Mouse (Mus musculus): ENCODE measurements around the gene Lurap1. TPM values are rescaled to one million over a fixed set of nuclear protein-coding genes. Genes with fewer than 3 reads are reported as not detected.

The Lurap1 gene
- polyA plus RNA-seq, 1 experiment from 2014 or later = 2.2 TPM

DNA sequence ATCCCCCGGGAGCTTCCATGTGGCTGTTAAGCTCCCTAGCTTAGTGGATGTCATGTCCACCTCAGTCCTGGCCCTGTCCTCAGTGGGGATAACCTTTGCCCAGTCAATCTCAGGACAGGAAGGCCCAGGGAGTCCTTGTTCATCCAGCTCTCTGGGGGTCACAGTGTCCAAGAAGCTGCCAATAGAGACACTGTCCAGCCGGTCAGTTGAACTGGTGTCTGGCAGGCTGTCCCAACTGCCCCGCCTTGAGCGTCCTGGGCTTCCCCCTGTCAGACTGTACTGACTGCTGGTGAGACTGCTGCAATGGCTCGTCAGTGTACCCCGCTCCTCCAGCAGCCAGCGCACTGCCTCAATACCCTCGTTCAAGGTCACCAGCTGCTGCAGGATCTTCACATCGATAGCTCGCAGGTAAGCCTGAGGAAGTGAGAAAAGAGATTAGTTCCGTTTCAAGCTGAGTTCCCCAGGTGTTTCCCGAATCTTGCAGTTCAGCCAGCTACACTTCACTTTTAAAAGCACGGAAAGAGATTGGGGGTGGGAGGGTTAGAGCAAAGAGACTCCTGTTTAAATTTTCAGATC, 13.6 kb downstream of the Lurap1 start:
- Histone ChIP-seq H3K27me3 (no peaks in the 10 kb centered on the region), H3K36me3 (no peaks in the 10 kb centered on the region), H3K27ac (no peak overlapping the region), H3K9ac (no peak overlapping the region), H3K4me2 (no peak overlapping the region), H3K4me1 (replicated peaks) (peaks cover 6% of the 10 kb centered on the region; the same call in 1 of the 2 replicates), H3K9me3 (replicated peaks) (no peaks in the 10 kb centered on the region), H3K4me3 (no peak overlapping the region)
- 40% methylated on average over 13 of the region's 13 CpGs for WGBS
- ATAC-seq (replicated peaks; ENCODE audit: insufficient number of reproducible peaks, insufficient read depth, low FRiP score, low read depth) = peak; percentile 27; the same call in 1 of the 2 replicates

DNA sequence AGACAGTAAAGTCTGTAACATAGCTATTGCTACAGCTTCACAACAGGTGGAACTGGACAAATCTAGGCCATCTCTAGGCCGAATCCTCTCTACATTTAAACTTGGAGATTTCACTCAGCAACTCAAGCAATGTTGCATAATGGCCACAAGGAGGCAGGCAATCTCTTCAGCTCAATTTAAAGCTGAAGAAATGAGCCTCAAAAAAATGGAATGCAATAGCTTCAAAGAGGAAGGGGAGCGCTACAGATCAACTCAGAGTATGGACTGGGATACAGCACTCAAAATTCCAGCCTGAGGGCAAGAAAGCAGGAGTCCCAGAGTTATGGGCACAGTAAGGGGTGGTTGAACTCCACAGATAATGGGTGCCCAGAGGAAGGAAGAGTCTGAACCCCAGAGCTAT, 16.1 kb downstream of the Lurap1 start:
- H3K9ac ChIP-seq = no peak overlapping the region
- no peaks in the 10 kb centered on the region for H3K36me3 ChIP-seq
- H3K9me3 ChIP-seq (replicated peaks) = no peaks in the 10 kb centered on the region
- H3K27ac ChIP-seq = no peak overlapping the region
- WGBS = 32% methylated on average over 2 of the region's 2 CpGs
- no peaks in the 10 kb centered on the region for H3K27me3 ChIP-seq
- ATAC-seq (replicated peaks; ENCODE audit: insufficient number of reproducible peaks, insufficient read depth, low FRiP score, low read depth) = no peak
- H3K4me3 ChIP-seq = no peak overlapping the region
- H3K4me1 ChIP-seq (replicated peaks) = no peaks in the 10 kb centered on the region
- no peak overlapping the region for H3K4me2 ChIP-seq

DNA sequence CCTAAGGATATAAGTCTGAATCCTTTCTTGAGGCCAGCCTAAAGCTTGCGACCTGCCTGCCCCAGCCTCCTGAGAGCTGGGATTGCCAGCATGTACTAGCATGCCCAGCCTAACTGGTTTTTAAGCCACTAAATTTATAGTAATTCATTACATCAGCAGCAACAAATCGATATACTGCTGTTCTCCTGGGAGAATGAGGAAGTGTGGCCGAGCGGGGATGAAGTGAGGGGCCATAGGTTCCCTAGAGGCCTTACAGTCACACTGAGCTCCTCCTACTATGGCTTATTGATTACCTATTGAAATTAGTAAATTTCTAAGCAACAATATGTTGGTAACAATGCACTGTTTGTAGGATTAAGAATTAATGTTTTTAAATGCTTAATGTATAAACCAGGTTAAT, 18.0 kb downstream of the Lurap1 start:
- no peak for ATAC-seq (replicated peaks; ENCODE audit: insufficient number of reproducible peaks, insufficient read depth, low FRiP score, low read depth)
- no peak overlapping the region for H3K9ac ChIP-seq
- H3K36me3 ChIP-seq = no peaks in the 10 kb centered on the region
- H3K27me3 ChIP-seq = no peaks in the 10 kb centered on the region
- 82% methylated on average over 4 of the region's 4 CpGs for WGBS
- H3K27ac ChIP-seq = no peak overlapping the region
- no peak overlapping the region for H3K4me2 ChIP-seq
- no peaks in the 10 kb centered on the region for H3K9me3 ChIP-seq (replicated peaks)
- no peak overlapping the region for H3K4me3 ChIP-seq
- H3K4me1 ChIP-seq (replicated peaks) = no peaks in the 10 kb centered on the region

- ATAC-seq (replicated peaks; ENCODE audit: insufficient number of reproducible peaks, insufficient read depth, low FRiP score, low read depth) = no peak
- no peak overlapping the region for H3K27ac ChIP-seq
- no peak overlapping the region for H3K9ac ChIP-seq
- no peak overlapping the region for H3K4me2 ChIP-seq
- H3K9me3 ChIP-seq (replicated peaks) = no peaks in the 10 kb centered on the region
- no peak overlapping the region for H3K4me3 ChIP-seq
- H3K27me3 ChIP-seq = no peaks in the 10 kb centered on the region
- H3K4me1 ChIP-seq (replicated peaks) = peaks cover 7% of the 10 kb centered on the region
- WGBS = 72% methylated on average over 6 of the region's 6 CpGs
- H3K36me3 ChIP-seq = no peaks in the 10 kb centered on the region
These were observed 23.2 kb downstream of the Lurap1 start for GRCm38 (mm10) chr4:116127956-116128355.

DNA sequence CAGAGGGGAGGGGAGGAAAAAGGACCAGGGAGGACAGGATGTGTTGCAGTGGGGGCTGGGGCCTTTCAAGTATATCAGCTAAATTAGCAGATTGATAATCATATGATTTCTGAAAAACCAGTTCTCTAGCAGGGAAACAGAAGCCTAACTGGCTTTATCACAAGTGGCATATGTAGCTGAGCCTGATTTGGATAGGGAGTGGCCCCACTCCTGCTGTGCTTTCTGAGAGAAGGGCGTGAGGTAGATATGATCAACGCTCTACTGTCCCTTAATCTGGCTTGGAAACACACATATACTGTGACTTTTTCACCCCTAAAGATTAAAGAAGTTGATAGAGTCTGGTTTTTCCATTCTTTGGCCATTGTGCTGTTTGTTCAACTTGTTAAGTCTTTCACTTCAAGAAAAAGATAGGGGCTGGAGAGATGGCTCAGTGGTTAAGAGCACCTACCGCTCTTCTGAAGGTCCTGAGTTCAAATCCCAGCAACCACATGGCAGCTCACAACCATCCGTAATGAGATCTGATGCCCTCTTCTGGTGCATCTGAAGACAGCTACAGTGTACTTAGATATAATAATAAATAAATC, 25.2 kb downstream of the Lurap1 start:
- H3K27ac ChIP-seq = no peak overlapping the region
- no peaks in the 10 kb centered on the region for H3K27me3 ChIP-seq
- H3K9me3 ChIP-seq (replicated peaks) = no peaks in the 10 kb centered on the region
- H3K9ac ChIP-seq = no peak overlapping the region
- no peak overlapping the region for H3K4me2 ChIP-seq
- no peak for ATAC-seq (replicated peaks; ENCODE audit: insufficient number of reproducible peaks, insufficient read depth, low FRiP score, low read depth)
- peaks cover 10% of the 10 kb centered on the region for H3K4me1 ChIP-seq (replicated peaks)
- WGBS = 84% methylated on average over 4 of the region's 4 CpGs
- no peaks in the 10 kb centered on the region for H3K36me3 ChIP-seq
- H3K4me3 ChIP-seq = no peak overlapping the region

DNA sequence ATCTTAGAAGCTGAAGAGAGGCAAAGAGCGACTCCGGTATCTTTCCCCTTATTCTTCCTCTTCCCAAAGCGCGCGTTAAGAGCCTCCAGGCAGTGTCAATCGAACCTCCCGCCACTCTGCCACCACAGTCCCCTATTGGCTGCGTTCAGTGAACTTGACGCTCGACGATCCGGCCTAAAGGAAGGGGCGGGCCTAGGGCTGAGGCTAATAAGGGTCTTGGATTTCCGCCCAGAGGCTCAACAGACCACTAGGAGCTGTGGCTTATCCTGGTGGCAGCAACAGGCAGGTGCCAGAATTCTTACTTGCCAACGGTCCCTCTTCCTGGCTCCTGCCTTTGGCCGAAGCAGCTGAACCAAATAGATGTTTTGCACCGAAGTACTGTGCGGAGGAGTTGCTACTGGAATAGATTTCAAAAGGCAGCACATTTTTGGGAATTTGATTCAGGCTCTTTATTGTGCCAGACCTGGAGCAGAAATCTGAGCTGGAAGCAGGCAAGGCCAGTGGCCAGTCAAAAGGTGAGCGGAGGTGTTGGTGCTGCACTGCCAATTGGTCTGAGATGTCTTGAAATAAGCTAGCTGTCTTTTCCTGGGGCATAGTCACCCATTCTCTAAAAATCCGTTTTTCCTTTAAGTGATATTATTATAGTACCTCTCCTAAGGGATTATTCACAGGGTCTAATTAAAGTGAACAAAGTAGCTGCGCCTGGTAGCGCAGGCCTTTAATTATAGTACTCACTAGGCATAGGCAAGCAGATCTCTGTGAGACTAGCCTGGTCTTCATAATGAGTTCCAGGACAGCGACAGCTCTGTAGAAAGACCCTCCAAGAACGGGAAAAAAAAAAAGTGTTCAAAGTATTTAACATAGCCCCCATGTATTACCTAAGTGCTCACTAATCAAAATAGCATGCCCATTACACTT, 27.3 kb downstream of the Lurap1 start, which contains the start of the genes Rad54l and Pomgnt1:
Rad54l (minus strand) TSS at position 89 of the 918 bp plus-strand sequence.
Pomgnt1 (plus strand) TSS at position 239 of the 918 bp plus-strand sequence.
- peak; percentile 99 for ATAC-seq (replicated peaks; ENCODE audit: insufficient number of reproducible peaks, insufficient read depth, low FRiP score, low read depth)
- Histone ChIP-seq H3K9me3 (replicated peaks) (no peaks in the 10 kb centered on the region), H3K9ac (peak within 1 kb of the TSS; percentile 64), H3K4me2 (peak within 1 kb of the TSS; percentile 77), H3K27ac (peak within 1 kb of the TSS; percentile 83), H3K27me3 (no peaks in the 10 kb centered on the region), H3K4me1 (replicated peaks) (peaks cover 10% of the 10 kb centered on the region), H3K36me3 (no peaks in the 10 kb centered on the region), H3K4me3 (peak within 1 kb of the TSS; percentile 68)
- WGBS = 6% methylated on average over 24 of the region's 24 CpGs

DNA sequence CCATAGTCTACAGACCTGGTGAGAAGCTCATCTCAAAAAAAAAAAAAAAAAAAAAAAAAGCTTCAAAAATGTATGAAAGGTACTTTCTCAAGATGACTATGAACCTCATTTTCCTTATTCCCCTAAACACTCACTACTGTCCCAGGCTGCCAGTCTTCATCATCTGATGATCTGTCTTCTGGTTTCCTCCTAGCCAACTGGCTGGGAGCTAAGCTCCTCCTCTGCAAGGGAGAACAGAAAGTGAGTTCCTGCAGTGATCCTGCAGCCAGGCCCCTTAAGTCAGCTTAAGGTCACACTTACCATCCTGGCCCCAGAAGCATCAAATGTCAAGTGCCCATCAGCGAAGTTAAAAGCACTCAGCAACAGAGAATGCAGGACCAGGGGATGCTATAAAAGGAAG, 28.4 kb downstream of the Lurap1 start:
- H3K9me3 ChIP-seq (replicated peaks) = no peaks in the 10 kb centered on the region
- 0% methylated on average over 1 of the region's 1 CpGs for WGBS
- no peaks in the 10 kb centered on the region for H3K27me3 ChIP-seq
- ATAC-seq (replicated peaks; ENCODE audit: insufficient number of reproducible peaks, insufficient read depth, low FRiP score, low read depth) = no peak
- peak overlapping the region; percentile 64 for H3K9ac ChIP-seq
- H3K36me3 ChIP-seq = no peaks in the 10 kb centered on the region
- peaks cover 10% of the 10 kb centered on the region for H3K4me1 ChIP-seq (replicated peaks)
- peak overlapping the region; percentile 68 for H3K4me3 ChIP-seq
- H3K4me2 ChIP-seq = peak overlapping the region; percentile 77
- H3K27ac ChIP-seq = peak overlapping the region; percentile 36; the same call in 1 of the 2 replicates

DNA sequence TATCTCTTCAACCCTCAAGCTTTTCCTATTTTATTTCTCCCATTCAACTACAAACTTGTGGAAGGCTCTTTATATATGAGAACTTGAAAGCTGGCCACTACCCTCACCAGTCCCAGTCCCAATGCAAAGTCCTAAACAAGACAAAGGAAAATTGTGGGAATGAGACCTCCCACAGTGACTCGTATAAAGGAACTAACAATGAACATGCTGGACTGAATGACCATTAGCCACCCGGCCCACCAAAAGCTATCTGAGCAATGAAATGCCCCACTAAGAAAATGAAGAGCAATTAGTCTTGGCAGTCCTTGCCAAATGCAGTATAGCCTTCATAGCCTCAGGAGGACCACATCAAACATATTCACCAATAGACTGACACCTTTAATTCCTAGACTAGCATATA, 39.7 kb downstream of the Lurap1 start:
- no peak for ATAC-seq (replicated peaks; ENCODE audit: insufficient number of reproducible peaks, insufficient read depth, low FRiP score, low read depth)
- H3K9ac ChIP-seq = no peak overlapping the region
- no peaks in the 10 kb centered on the region for H3K9me3 ChIP-seq (replicated peaks)
- H3K4me2 ChIP-seq = no peak overlapping the region
- H3K27ac ChIP-seq = no peak overlapping the region
- H3K4me1 ChIP-seq (replicated peaks) = no peaks in the 10 kb centered on the region
- H3K36me3 ChIP-seq = no peaks in the 10 kb centered on the region
- WGBS = 86% methylated on average over 2 of the region's 2 CpGs
- no peaks in the 10 kb centered on the region for H3K27me3 ChIP-seq
- no peak overlapping the region for H3K4me3 ChIP-seq

- Histone ChIP-seq H3K4me2 (no peak overlapping the region), H3K4me1 (replicated peaks) (no peaks in the 10 kb centered on the region), H3K4me3 (no peak overlapping the region), H3K9me3 (replicated peaks) (no peaks in the 10 kb centered on the region), H3K27ac (no peak overlapping the region), H3K27me3 (no peaks in the 10 kb centered on the region), H3K9ac (no peak overlapping the region), H3K36me3 (no peaks in the 10 kb centered on the region)
- 81% methylated on average over 6 of the region's 6 CpGs for WGBS
- ATAC-seq (replicated peaks; ENCODE audit: insufficient number of reproducible peaks, insufficient read depth, low FRiP score, low read depth) = no peak
These were observed 40.4 kb downstream of the Lurap1 start for GRCm38 (mm10) chr4:116110695-116111094.

GRCm38 (mm10) chr4:116105278-116105677, 45.9 kb downstream of the Lurap1 start:
- Histone ChIP-seq H3K9me3 (replicated peaks) (no peaks in the 10 kb centered on the region), H3K36me3 (peaks cover 18% of the 10 kb centered on the region; the same call in 1 of the 2 replicates), H3K4me1 (replicated peaks) (no peaks in the 10 kb centered on the region), H3K27me3 (no peaks in the 10 kb centered on the region), H3K4me3 (no peak overlapping the region), H3K27ac (no peak overlapping the region), H3K9ac (no peak overlapping the region), H3K4me2 (no peak overlapping the region)
- WGBS = 91% methylated on average over 5 of the region's 5 CpGs
- no peak for ATAC-seq (replicated peaks; ENCODE audit: insufficient number of reproducible peaks, insufficient read depth, low FRiP score, low read depth)

- no peaks in the 10 kb centered on the region for H3K9me3 ChIP-seq (replicated peaks)
- no peak for ATAC-seq (replicated peaks; ENCODE audit: insufficient number of reproducible peaks, insufficient read depth, low FRiP score, low read depth)
- 74% methylated on average over 7 of the region's 7 CpGs for WGBS
- no peak overlapping the region for H3K4me3 ChIP-seq
- H3K36me3 ChIP-seq = peaks cover 51% of the 10 kb centered on the region
- no peak overlapping the region for H3K27ac ChIP-seq
- H3K4me1 ChIP-seq (replicated peaks) = no peaks in the 10 kb centered on the region
- no peak overlapping the region for H3K4me2 ChIP-seq
- H3K27me3 ChIP-seq = no peaks in the 10 kb centered on the region
- no peak overlapping the region for H3K9ac ChIP-seq
These were observed 50.2 kb downstream of the Lurap1 start for GRCm38 (mm10) chr4:116100959-116101358.

Data from heart, embryonic 15.5 days (tissue).